Mouse (Mus musculus) forebrain, embryonic 15.5 days (tissue): ENCODE data around the gene P2ry6. TPM values are rescaled to one million over a fixed set of nuclear protein-coding genes. Genes with fewer than 3 reads are reported as not detected.

Source experiments
- ATAC-seq: fragments of 200-750 bp; cut with Nextera tagmentation; replicated peaks from 2 replicates; pipeline ENCODE4 v1.8.0; 2017; ENCODE audit warnings: mild to moderate bottlenecking, moderate TSS enrichment, moderate library complexity
- H3K27ac ChIP-seq: fragments of 300-500 bp; sonication (generic); replicated peaks from 2 replicates; pipeline ENCODE4 v1.5.1; 2015; ENCODE audit warnings: mild to moderate bottlenecking, inconsistent platforms
- H3K27me3 ChIP-seq: fragments of 300-500 bp; sonication (generic); 2 replicates; pipeline ENCODE4 v1.6.1; 2015; ENCODE audit warnings: inconsistent platforms
- H3K36me3 ChIP-seq: fragments of 300-500 bp; sonication (generic); 2 replicates; pipeline ENCODE4 v1.6.1; 2015; ENCODE audit warnings: mild to moderate bottlenecking, inconsistent platforms
- H3K4me1 ChIP-seq: fragments of 300-500 bp; sonication (generic); 2 replicates; pipeline ENCODE4 v1.6.1; 2015; ENCODE audit warnings: inconsistent platforms
- H3K4me2 ChIP-seq: fragments of 300-500 bp; sonication (generic); replicated peaks from 2 replicates; pipeline ENCODE4 v1.6.1; 2015; ENCODE audit warnings: mild to moderate bottlenecking, inconsistent platforms
- H3K4me3 ChIP-seq: fragments of 300-500 bp; sonication (generic); 2 replicates; pipeline ENCODE4 v1.5.1; 2015; ENCODE audit warnings: mild to moderate bottlenecking, inconsistent platforms
- H3K9ac ChIP-seq: fragments of 300-500 bp; sonication (generic); replicated peaks from 2 replicates; pipeline ENCODE4 v1.6.1; 2015; ENCODE audit warnings: mild to moderate bottlenecking, inconsistent platforms
- H3K9me3 ChIP-seq: fragments of 300-500 bp; sonication (generic); 2 replicates; pipeline ENCODE4 v1.6.1; 2016; ENCODE audit warnings: inconsistent platforms
- WGBS: fragments of 180-500 bp; shearing (Covaris S2); methylation state at CpG from one replicate; pipeline ENCODE4 v1.1.7; 2015; ENCODE audit warnings: mixed read lengths; 5-methylcytosine and 5-hydroxymethylcytosine counted together
- polyA plus RNA-seq: library from polyadenylated mRNA; unstranded; fragments of >200 nt; fragmentation: Nextera tagmentation; extraction: Ambion mirVana; gene quantifications from 2 replicates; pipeline ENCODE4 v1.2.1, GENCODE M21; 2015

P2ry6 gene
- polyA plus RNA-seq, 1 experiment from 2014 or later = 2.7 TPM

DNA sequence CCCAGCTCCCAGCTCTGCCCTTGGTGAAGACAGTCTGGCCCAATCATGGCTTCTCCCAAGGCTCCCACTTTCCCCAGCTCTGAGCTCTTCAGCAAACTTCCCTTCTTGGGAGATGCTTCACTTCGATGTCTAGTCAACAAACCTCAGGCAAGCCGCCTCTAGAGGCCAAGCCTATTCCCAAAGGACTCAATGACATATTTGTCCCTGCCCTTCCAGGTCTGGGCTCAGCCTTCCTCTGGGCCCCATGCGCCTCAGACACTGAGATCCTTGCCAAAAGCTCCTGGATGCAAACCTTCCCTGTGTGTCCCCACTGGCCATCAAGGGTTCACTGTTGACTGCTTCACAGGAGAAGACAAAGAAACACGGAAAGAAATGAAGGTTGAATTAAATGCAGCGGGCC, 53.2 kb downstream of the P2ry6 start:
- Histone ChIP-seq H3K4me2 (no peak overlapping the region), H3K4me1 (peaks cover 55% of the 10 kb centered on the region), H3K4me3 (no peak overlapping the region), H3K27me3 (no peaks in the 10 kb centered on the region), H3K36me3 (no peaks in the 10 kb centered on the region), H3K9ac (no peak overlapping the region), H3K27ac (no peak overlapping the region), H3K9me3 (no peaks in the 10 kb centered on the region)
- 93% methylated on average over 5 of the region's 5 CpGs for WGBS
- ATAC-seq = no peak

- ATAC-seq = no peak
- Histone ChIP-seq H3K9ac (no peak overlapping the region), H3K36me3 (no peaks in the 10 kb centered on the region), H3K27ac (no peak overlapping the region), H3K27me3 (no peaks in the 10 kb centered on the region), H3K4me2 (no peak overlapping the region), H3K9me3 (no peaks in the 10 kb centered on the region), H3K4me3 (no peak overlapping the region), H3K4me1 (peaks cover 42% of the 10 kb centered on the region)
- WGBS = 5% methylated on average over 2 of the region's 2 CpGs
Observed at GRCm38 (mm10) chr7:100919809-100920107, 54.7 kb downstream of the P2ry6 start.

DNA sequence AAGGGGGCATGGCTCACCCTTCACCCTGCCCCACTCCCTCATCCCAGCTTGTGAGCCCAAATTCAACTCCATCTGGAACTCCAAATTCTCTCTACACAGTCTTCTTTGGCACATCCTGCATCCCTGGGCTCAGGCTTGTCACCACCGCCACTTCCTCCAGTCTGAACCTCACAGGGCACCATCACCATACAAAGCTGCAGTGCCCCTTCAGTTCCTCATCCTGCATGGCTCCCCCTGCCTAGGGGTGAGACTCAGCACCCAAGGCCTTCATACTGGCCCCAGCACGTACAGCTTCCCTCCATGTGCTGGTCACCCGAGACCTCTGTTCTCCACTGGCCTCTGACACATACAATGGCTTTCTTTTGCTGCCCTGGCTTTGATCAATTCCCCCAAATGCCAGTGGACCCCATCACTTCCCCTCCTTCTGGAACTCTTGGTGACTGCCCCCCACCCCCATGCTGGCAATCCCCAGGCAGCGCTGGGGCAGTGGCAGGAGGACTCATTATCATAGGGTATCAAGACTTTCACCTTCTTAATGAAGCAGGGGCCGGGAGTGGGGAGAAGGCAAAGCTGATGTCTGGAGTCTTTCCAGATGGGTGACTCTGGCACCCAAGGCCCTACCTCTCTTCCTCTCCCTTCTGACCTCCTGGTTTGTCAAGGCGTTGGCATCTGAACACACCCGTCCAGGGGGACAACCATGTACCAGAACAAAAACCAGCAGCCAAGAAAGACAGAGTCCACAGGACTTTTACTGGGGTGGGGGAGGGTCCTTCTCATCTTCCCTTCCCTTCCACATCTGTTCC, 55.2 kb downstream of the P2ry6 start:
- H3K9ac ChIP-seq = no peak overlapping the region
- H3K4me2 ChIP-seq = no peak overlapping the region
- H3K27me3 ChIP-seq = no peaks in the 10 kb centered on the region
- WGBS = 57% methylated on average over 7 of the region's 7 CpGs
- H3K27ac ChIP-seq = no peak overlapping the region
- H3K36me3 ChIP-seq = no peaks in the 10 kb centered on the region
- peaks cover 37% of the 10 kb centered on the region for H3K4me1 ChIP-seq
- H3K4me3 ChIP-seq = no peak overlapping the region
- no peaks in the 10 kb centered on the region for H3K9me3 ChIP-seq
- no peak for ATAC-seq

DNA sequence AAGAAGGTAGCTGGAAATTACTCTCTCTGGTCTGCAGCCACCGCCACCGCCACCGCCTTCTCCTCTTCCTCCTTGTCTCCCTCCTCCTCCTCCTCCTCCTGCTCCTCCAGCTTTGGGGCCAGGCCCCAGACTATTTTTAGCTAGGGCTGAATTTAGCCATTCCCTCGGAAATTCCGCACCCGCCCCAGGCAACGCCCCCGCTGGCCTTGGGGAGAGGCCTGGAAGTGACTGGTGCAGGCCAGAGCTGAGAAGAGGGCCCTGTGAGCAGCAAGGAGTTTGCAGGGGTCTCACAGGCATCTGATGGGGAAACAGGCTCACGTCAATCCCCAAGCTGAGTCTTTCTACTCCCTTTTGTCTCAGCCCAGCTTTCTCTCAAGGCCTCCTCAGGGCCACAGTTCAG, 56.3 kb downstream of the P2ry6 start:
- H3K4me2 ChIP-seq = no peak overlapping the region
- no peak overlapping the region for H3K4me3 ChIP-seq
- WGBS = 73% methylated on average over 9 of the region's 9 CpGs
- H3K9ac ChIP-seq = no peak overlapping the region
- no peaks in the 10 kb centered on the region for H3K36me3 ChIP-seq
- H3K4me1 ChIP-seq = peaks cover 29% of the 10 kb centered on the region
- no peak overlapping the region for H3K27ac ChIP-seq
- no peak for ATAC-seq
- no peaks in the 10 kb centered on the region for H3K9me3 ChIP-seq
- H3K27me3 ChIP-seq = no peaks in the 10 kb centered on the region

GRCm38 (mm10) chr7:100917751-100918150, 56.7 kb downstream of the P2ry6 start:
- Histone ChIP-seq H3K27me3 (no peaks in the 10 kb centered on the region), H3K4me1 (peaks cover 25% of the 10 kb centered on the region), H3K27ac (no peak overlapping the region), H3K36me3 (no peaks in the 10 kb centered on the region), H3K9ac (no peak overlapping the region), H3K4me2 (no peak overlapping the region), H3K4me3 (no peak overlapping the region), H3K9me3 (no peaks in the 10 kb centered on the region)
- no peak; the same call in 1 of the 2 replicates for ATAC-seq
- WGBS = 75% methylated on average over 6 of the region's 6 CpGs

- no peaks in the 10 kb centered on the region for H3K9me3 ChIP-seq
- WGBS = 92% methylated on average over 6 of the region's 6 CpGs
- no peak overlapping the region for H3K9ac ChIP-seq
- H3K27me3 ChIP-seq = no peaks in the 10 kb centered on the region
- no peak overlapping the region for H3K27ac ChIP-seq
- H3K36me3 ChIP-seq = no peaks in the 10 kb centered on the region
- H3K4me3 ChIP-seq = no peak overlapping the region
- peaks cover 22% of the 10 kb centered on the region for H3K4me1 ChIP-seq
- ATAC-seq = no peak
- H3K4me2 ChIP-seq = no peak overlapping the region
Observed at GRCm38 (mm10) chr7:100916526-100916925, 57.9 kb downstream of the P2ry6 start.

GRCm38 (mm10) chr7:100915204-100915603, 59.2 kb downstream of the P2ry6 start:
- peak; percentile 36; the same call in 1 of the 2 replicates for ATAC-seq
- no peaks in the 10 kb centered on the region for H3K36me3 ChIP-seq
- no peak overlapping the region for H3K4me3 ChIP-seq
- no peak overlapping the region for H3K9ac ChIP-seq
- H3K27me3 ChIP-seq = no peaks in the 10 kb centered on the region
- no peaks in the 10 kb centered on the region for H3K9me3 ChIP-seq
- H3K27ac ChIP-seq = no peak overlapping the region
- 46% methylated on average over 5 of the region's 5 CpGs for WGBS
- peaks cover 26% of the 10 kb centered on the region for H3K4me1 ChIP-seq
- no peak overlapping the region for H3K4me2 ChIP-seq

- Histone ChIP-seq H3K9me3 (no peaks in the 10 kb centered on the region), H3K4me1 (peaks cover 19% of the 10 kb centered on the region), H3K36me3 (no peaks in the 10 kb centered on the region), H3K9ac (no peak overlapping the region), H3K4me2 (no peak overlapping the region), H3K27me3 (no peaks in the 10 kb centered on the region), H3K4me3 (no peak overlapping the region), H3K27ac (no peak overlapping the region; the same call in 1 of the 2 replicates)
- no peak for ATAC-seq
- 33% methylated on average over 9 of the region's 9 CpGs for WGBS
Observed at GRCm38 (mm10) chr7:100911791-100912190, 62.7 kb downstream of the P2ry6 start.

DNA sequence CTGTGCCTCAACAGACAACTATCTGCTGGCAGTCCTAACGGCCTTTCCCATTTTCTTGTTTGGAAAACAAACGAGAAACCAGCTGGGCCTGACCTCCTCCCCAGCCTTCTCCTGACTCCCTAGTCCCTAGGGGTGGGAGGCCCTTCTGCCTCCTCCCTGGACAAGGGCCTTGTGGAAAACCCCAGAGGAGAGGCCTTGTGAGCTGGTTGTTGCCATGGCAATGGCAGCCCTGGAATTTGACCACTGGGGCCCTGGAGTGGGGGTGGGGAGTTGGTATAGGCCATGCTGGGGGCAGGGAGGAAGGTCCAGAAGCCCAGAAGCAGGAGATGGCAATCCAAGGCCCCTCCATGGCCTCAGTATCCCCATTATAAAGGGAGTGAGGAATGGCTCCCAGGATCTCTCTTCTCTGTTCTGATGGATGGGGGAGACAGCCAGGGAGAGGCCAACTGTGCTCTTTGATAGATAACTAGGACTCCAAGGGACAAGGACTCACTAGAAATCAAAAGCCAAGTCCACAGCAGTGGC, 63.1 kb downstream of the P2ry6 start:
- H3K9me3 ChIP-seq = no peaks in the 10 kb centered on the region
- 9% methylated on average over 2 of the region's 2 CpGs for WGBS
- no peak for ATAC-seq
- no peak overlapping the region for H3K4me3 ChIP-seq
- H3K4me1 ChIP-seq = peaks cover 19% of the 10 kb centered on the region
- H3K9ac ChIP-seq = no peak overlapping the region
- no peak overlapping the region for H3K4me2 ChIP-seq
- H3K27ac ChIP-seq = no peak overlapping the region; the same call in 1 of the 2 replicates
- no peaks in the 10 kb centered on the region for H3K27me3 ChIP-seq
- no peaks in the 10 kb centered on the region for H3K36me3 ChIP-seq

GRCm38 (mm10) chr7:100908567-100908966, 65.9 kb downstream of the P2ry6 start:
- no peak for ATAC-seq
- WGBS = 45% methylated on average over 8 of the region's 8 CpGs

GRCm38 (mm10) chr7:100908061-100908460, 66.4 kb downstream of the P2ry6 start:
- H3K4me1 ChIP-seq = peaks cover 16% of the 10 kb centered on the region
- 82% methylated on average over 8 of the region's 8 CpGs for WGBS

More at GRCm38 (mm10) chr7:100908567-100908966, 65.9 kb downstream of the P2ry6 start:
- Histone ChIP-seq H3K4me3 (no peak overlapping the region), H3K27me3 (no peaks in the 10 kb centered on the region), H3K9ac (no peak overlapping the region), H3K4me1 (peaks cover 16% of the 10 kb centered on the region), H3K9me3 (no peaks in the 10 kb centered on the region), H3K4me2 (no peak overlapping the region), H3K36me3 (no peaks in the 10 kb centered on the region), H3K27ac (no peak overlapping the region)

DNA sequence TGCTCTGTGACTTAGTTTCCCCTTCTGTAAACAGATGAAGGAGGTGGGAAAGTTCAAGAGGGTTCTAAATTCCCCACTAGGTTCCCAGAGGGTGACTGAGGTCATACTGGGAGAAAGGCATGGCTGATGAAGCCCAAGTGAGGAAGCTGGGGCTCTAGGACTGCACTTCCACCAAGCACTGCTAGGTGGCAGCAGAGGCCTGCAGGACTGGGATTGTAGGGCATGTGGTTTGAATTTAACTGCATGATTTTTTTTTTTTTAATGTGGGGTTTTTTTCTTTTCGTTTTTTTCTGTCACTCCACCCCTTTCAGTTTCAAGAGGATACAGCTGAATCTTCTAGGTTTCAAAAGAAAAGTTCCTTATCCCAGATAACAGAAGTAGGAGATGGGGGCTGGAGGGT, 67.2 kb downstream of the P2ry6 start:
- peaks cover 16% of the 10 kb centered on the region for H3K4me1 ChIP-seq
- no peak overlapping the region for H3K9ac ChIP-seq
- WGBS = 0% methylated on average over 1 of the region's 1 CpGs
- H3K36me3 ChIP-seq = no peaks in the 10 kb centered on the region
- H3K27ac ChIP-seq = no peak overlapping the region
- H3K4me3 ChIP-seq = no peak overlapping the region
- H3K27me3 ChIP-seq = no peaks in the 10 kb centered on the region
- ATAC-seq = 0 out of 2 replicates have a peak, but pooled peaks have one; percentile 17
- no peak overlapping the region for H3K4me2 ChIP-seq
- H3K9me3 ChIP-seq = no peaks in the 10 kb centered on the region

More at GRCm38 (mm10) chr7:100908061-100908460, 66.4 kb downstream of the P2ry6 start:
- ATAC-seq = no peak
- H3K9me3 ChIP-seq = no peaks in the 10 kb centered on the region
- no peak overlapping the region for H3K4me2 ChIP-seq
- H3K36me3 ChIP-seq = no peaks in the 10 kb centered on the region
- no peaks in the 10 kb centered on the region for H3K27me3 ChIP-seq
- no peak overlapping the region for H3K9ac ChIP-seq
- no peak overlapping the region for H3K27ac ChIP-seq
- no peak overlapping the region for H3K4me3 ChIP-seq
